Mouse (Mus musculus): ENCODE results near the gene Msh6. TPM values are rescaled to one million over a fixed set of nuclear protein-coding genes. Genes with fewer than 3 reads are reported as not detected.
"Not testable (repeated sequence)": the region's sequence is repeated elsewhere in the genome, so short reads cannot be mapped to it uniquely, and the experiment has no call there.

Gene Msh6
- polyA plus RNA-seq (2014; fragmentation: Nextera tagmentation; extraction: Ambion mirVana) = 39.2 and 47.1 TPM in 2 replicates

DNA sequence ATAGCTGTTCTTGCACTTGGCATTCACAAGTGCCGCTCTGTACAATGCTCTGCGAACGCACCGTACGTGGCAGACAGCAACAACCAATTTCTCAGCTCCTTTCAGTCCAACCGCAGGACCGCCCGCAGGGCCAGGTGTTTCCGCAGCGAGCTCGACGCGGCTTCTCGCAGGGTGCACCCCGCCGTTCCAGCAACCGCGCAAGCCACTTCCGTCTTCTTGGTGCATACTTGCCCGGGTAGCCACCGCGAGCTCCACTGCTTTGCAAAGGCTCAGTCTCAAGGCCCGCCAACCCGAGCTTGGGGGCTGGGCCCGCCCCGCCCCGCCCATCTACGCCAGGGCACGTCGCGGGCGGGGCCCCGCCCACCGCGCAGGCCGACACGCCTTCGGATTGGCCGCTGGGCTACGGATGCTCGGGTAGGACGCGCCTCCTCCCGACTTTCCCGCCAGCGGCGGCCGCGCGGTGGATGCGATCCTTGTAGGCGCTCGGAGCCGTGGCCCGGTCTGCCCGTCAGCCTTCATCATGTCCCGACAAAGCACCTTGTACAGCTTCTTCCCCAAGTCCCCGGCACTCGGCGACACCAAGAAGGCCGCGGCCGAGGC is at the start of gene Msh6:
TSS of gene Msh6 (plus strand) at position 434 of the 600 bp plus-strand sequence.
- peak within 1 kb of the TSS; percentile 76 for H3K4me2 ChIP-seq
- H3K27ac ChIP-seq (ENCODE audit: low read depth, low read length) = peak within 1 kb of the TSS; percentile 88
- no peaks in the 10 kb centered on the region for H3K27me3 ChIP-seq (ENCODE audit: control insufficient read depth, insufficient read depth, low read length)
- peak within 1 kb of the TSS; percentile 81 for H3K9ac ChIP-seq (ENCODE audit: low read depth, low read length)
- ATAC-seq (replicated peaks; ENCODE audit: insufficient number of reproducible peaks, low FRiP score, low TSS enrichment) = peak; percentile 98
- 0 out of 2 replicates have a peak, but pooled peaks cover 3% of the 10 kb centered on the region for H3K36me3 ChIP-seq (ENCODE audit: control insufficient read depth, insufficient read depth, low read length)
- H3K4me1 ChIP-seq (ENCODE audit: control insufficient read depth, insufficient read depth, low read length) = peaks cover 8% of the 10 kb centered on the region
- H3K9me3 ChIP-seq (replicated peaks; ENCODE audit: control insufficient read depth, low read length) = no peaks in the 10 kb centered on the region
- H3K4me3 ChIP-seq (ENCODE audit: low read depth, low read length) = peak within 1 kb of the TSS; percentile 91
- WGBS (ENCODE audit: insufficient replicate concordance) = under 1% methylated on average over 63 of the region's 63 CpGs

- Histone ChIP-seq H3K9ac (ENCODE audit: low read depth, low read length) (no peak overlapping the region), H3K4me2 (no peak overlapping the region), H3K9me3 (replicated peaks; ENCODE audit: control insufficient read depth, low read length) (no peaks in the 10 kb centered on the region), H3K4me1 (ENCODE audit: control insufficient read depth, insufficient read depth, low read length) (no peaks in the 10 kb centered on the region), H3K36me3 (ENCODE audit: control insufficient read depth, insufficient read depth, low read length) (no peaks in the 10 kb centered on the region), H3K27me3 (ENCODE audit: control insufficient read depth, insufficient read depth, low read length) (no peaks in the 10 kb centered on the region), H3K4me3 (ENCODE audit: low read depth, low read length) (no peak overlapping the region), H3K27ac (ENCODE audit: low read depth, low read length) (no peak overlapping the region)
- no peak for ATAC-seq (replicated peaks; ENCODE audit: insufficient number of reproducible peaks, low FRiP score, low TSS enrichment)
- WGBS (ENCODE audit: insufficient replicate concordance) = 61% methylated on average over 10 of the region's 10 CpGs
Observed at GRCm38 (mm10) chr17:87934326-87934725, 40.5 kb upstream of the Msh6 start.

DNA sequence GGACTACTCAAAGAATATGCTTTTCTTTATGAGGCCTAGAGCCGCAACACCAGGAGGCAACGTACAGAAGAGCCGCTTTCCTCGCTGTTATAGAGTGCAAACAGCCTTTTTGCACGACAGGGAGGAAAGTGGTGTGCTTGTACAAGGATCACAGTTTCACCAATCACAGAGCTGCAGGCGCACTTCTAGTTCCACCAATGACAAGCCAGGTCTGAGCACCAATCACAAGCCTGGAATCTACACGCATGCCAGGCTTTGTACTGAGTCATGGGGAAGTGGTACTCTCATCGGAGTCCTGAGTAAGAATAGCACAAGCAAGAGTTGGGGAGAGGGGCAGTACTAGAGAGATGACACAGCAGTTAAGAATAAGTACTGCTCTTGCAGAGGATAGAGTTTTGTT is 40.1 kb upstream of the Msh6 start:
- no peak overlapping the region for H3K27ac ChIP-seq (ENCODE audit: low read depth, low read length)
- 77% methylated on average over 8 of the region's 8 CpGs for WGBS (ENCODE audit: insufficient replicate concordance)
- H3K4me3 ChIP-seq (ENCODE audit: low read depth, low read length) = no peak overlapping the region
- no peaks in the 10 kb centered on the region for H3K36me3 ChIP-seq (ENCODE audit: control insufficient read depth, insufficient read depth, low read length)
- ATAC-seq (replicated peaks; ENCODE audit: insufficient number of reproducible peaks, low FRiP score, low TSS enrichment) = no peak
- no peaks in the 10 kb centered on the region for H3K4me1 ChIP-seq (ENCODE audit: control insufficient read depth, insufficient read depth, low read length)
- no peaks in the 10 kb centered on the region for H3K27me3 ChIP-seq (ENCODE audit: control insufficient read depth, insufficient read depth, low read length)
- no peaks in the 10 kb centered on the region for H3K9me3 ChIP-seq (replicated peaks; ENCODE audit: control insufficient read depth, low read length)
- no peak overlapping the region for H3K9ac ChIP-seq (ENCODE audit: low read depth, low read length)
- H3K4me2 ChIP-seq = no peak overlapping the region

DNA sequence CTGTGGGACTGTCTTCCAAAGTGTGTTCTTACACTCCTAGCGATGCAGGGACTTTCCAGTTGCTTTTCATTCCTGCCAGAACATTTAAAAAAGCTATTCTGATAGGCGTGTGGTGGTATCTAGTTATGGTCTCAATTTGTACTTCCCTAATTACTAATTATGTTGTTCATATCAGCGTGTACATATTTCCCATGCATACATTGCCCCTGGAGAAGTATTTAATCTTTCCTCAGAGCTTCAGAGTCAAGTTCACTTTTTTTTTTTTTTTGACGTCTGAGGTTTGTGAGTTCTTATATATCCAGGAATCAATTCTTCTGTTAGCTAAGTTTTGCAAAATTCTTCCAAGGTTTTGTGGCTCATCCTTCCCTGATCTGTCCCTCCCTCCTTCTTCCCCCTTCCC is 38.7 kb upstream of the Msh6 start:
- Histone ChIP-seq H3K27me3 (ENCODE audit: control insufficient read depth, insufficient read depth, low read length) (no peaks in the 10 kb centered on the region), H3K36me3 (ENCODE audit: control insufficient read depth, insufficient read depth, low read length) (no peaks in the 10 kb centered on the region), H3K4me1 (ENCODE audit: control insufficient read depth, insufficient read depth, low read length) (no peaks in the 10 kb centered on the region), H3K9me3 (replicated peaks; ENCODE audit: control insufficient read depth, low read length) (no peaks in the 10 kb centered on the region), H3K4me3 (ENCODE audit: low read depth, low read length) (no peak overlapping the region), H3K4me2 (no peak overlapping the region), H3K27ac (ENCODE audit: low read depth, low read length) (no peak overlapping the region), H3K9ac (ENCODE audit: low read depth, low read length) (no peak overlapping the region)
- WGBS (ENCODE audit: insufficient replicate concordance) = 79% methylated on average over 4 of the region's 4 CpGs
- ATAC-seq (replicated peaks; ENCODE audit: insufficient number of reproducible peaks, low FRiP score, low TSS enrichment) = no peak

- Histone ChIP-seq H3K27ac (ENCODE audit: low read depth, low read length) (no peak overlapping the region), H3K4me2 (no peak overlapping the region), H3K4me1 (ENCODE audit: control insufficient read depth, insufficient read depth, low read length) (no peaks in the 10 kb centered on the region), H3K9me3 (replicated peaks; ENCODE audit: control insufficient read depth, low read length) (no peaks in the 10 kb centered on the region), H3K36me3 (ENCODE audit: control insufficient read depth, insufficient read depth, low read length) (no peaks in the 10 kb centered on the region), H3K27me3 (ENCODE audit: control insufficient read depth, insufficient read depth, low read length) (no peaks in the 10 kb centered on the region), H3K9ac (ENCODE audit: low read depth, low read length) (no peak overlapping the region), H3K4me3 (ENCODE audit: low read depth, low read length) (no peak overlapping the region)
- WGBS (ENCODE audit: insufficient replicate concordance) = 42% methylated on average over 16 of the region's 16 CpGs
- no peak for ATAC-seq (replicated peaks; ENCODE audit: insufficient number of reproducible peaks, low FRiP score, low TSS enrichment)
Observed at GRCm38 (mm10) chr17:87948965-87949584, 25.8 kb upstream of the Msh6 start.

- WGBS (ENCODE audit: insufficient replicate concordance) = 82% methylated on average over 12 of the region's 13 CpGs
- not testable (repeated sequence) for H3K4me3 ChIP-seq (ENCODE audit: low read depth, low read length); H3K27ac ChIP-seq (ENCODE audit: low read depth, low read length); H3K4me2 ChIP-seq; H3K4me1 ChIP-seq (ENCODE audit: control insufficient read depth, insufficient read depth, low read length); H3K9ac ChIP-seq (ENCODE audit: low read depth, low read length); H3K27me3 ChIP-seq (ENCODE audit: control insufficient read depth, insufficient read depth, low read length); H3K36me3 ChIP-seq (ENCODE audit: control insufficient read depth, insufficient read depth, low read length); H3K9me3 ChIP-seq (replicated peaks; ENCODE audit: control insufficient read depth, low read length); ATAC-seq (replicated peaks; ENCODE audit: insufficient number of reproducible peaks, low FRiP score, low TSS enrichment)
Observed at GRCm38 (mm10) chr17:87954618-87955124, 20.2 kb upstream of the Msh6 start.

GRCm38 (mm10) chr17:87957096-87957840 is 17.6 kb upstream of the Msh6 start:
- no peak for ATAC-seq (replicated peaks; ENCODE audit: insufficient number of reproducible peaks, low FRiP score, low TSS enrichment)
- Histone ChIP-seq H3K4me2 (no peak overlapping the region), H3K36me3 (ENCODE audit: control insufficient read depth, insufficient read depth, low read length) (no peaks in the 10 kb centered on the region), H3K4me1 (ENCODE audit: control insufficient read depth, insufficient read depth, low read length) (no peaks in the 10 kb centered on the region), H3K9me3 (replicated peaks; ENCODE audit: control insufficient read depth, low read length) (no peaks in the 10 kb centered on the region), H3K4me3 (ENCODE audit: low read depth, low read length) (no peak overlapping the region), H3K27me3 (ENCODE audit: control insufficient read depth, insufficient read depth, low read length) (no peaks in the 10 kb centered on the region), H3K27ac (ENCODE audit: low read depth, low read length) (no peak overlapping the region), H3K9ac (ENCODE audit: low read depth, low read length) (no peak overlapping the region)
- WGBS (ENCODE audit: insufficient replicate concordance) = 71% methylated on average over 12 of the region's 12 CpGs

DNA sequence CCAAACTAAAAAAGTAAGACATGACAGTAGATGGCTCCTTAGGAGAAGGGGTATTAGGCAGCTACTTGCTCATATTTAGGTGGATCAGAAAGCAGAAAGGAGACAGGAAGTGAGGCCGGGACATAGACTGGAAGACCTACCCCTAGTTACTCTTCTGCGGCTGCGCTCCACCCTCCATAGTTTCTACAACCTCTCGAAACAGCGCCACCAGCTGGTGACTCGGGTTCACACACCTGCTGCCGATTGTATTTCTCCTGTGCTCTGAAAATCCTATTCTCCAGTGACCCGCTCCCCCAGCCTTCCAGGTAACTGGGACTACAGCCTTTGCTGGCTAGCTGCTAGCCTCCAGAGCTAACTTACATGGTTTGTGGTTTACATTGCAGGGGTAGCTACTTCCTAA is 16.6 kb upstream of the Msh6 start:
- no peak overlapping the region for H3K4me2 ChIP-seq
- H3K4me3 ChIP-seq (ENCODE audit: low read depth, low read length) = no peak overlapping the region
- no peaks in the 10 kb centered on the region for H3K9me3 ChIP-seq (replicated peaks; ENCODE audit: control insufficient read depth, low read length)
- ATAC-seq (replicated peaks; ENCODE audit: insufficient number of reproducible peaks, low FRiP score, low TSS enrichment) = no peak
- no peaks in the 10 kb centered on the region for H3K36me3 ChIP-seq (ENCODE audit: control insufficient read depth, insufficient read depth, low read length)
- WGBS (ENCODE audit: insufficient replicate concordance) = 63% methylated on average over 8 of the region's 8 CpGs
- no peak overlapping the region for H3K9ac ChIP-seq (ENCODE audit: low read depth, low read length)
- no peak overlapping the region for H3K27ac ChIP-seq (ENCODE audit: low read depth, low read length)
- H3K4me1 ChIP-seq (ENCODE audit: control insufficient read depth, insufficient read depth, low read length) = no peaks in the 10 kb centered on the region
- no peaks in the 10 kb centered on the region for H3K27me3 ChIP-seq (ENCODE audit: control insufficient read depth, insufficient read depth, low read length)
